Mouse (Mus musculus): Measurements from ENCODE around the gene Dusp7.

Dusp7 gene

DNA sequence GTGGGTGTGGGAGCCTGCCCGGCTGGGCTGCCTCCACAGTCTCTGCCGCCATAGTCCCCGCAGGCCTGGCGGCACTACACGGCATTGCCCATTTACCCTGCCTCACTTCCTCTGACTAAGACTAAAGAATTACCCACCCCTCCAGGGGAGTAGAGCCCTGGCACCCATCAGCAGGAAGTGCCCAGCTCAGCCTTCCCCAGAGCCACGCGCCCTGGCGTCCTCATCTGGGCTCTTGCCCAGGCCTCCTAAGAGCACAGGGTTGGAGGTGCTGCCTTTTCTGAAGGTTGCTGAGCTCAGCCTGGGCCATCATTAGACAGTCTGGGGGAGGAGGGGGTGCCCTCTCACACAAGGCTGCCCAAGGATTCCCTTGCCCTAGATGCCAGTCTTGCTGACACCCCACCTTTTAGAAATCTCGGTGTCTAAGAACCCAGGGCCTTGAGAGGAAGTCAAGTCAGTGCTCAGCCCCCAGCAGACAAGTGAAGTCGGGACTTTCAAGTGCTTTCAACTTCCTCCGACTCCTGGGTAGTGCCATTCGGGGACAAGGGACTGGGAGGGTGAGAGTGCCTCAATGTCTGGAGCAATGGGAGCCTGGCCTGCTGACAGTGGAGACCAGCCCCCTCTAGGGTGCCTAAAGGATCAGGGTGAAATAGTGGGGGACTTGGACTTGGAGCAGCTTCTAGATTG is 17.9 kb downstream of the Dusp7 start:
- CTCF ChIA-PET = no interaction called here

DNA sequence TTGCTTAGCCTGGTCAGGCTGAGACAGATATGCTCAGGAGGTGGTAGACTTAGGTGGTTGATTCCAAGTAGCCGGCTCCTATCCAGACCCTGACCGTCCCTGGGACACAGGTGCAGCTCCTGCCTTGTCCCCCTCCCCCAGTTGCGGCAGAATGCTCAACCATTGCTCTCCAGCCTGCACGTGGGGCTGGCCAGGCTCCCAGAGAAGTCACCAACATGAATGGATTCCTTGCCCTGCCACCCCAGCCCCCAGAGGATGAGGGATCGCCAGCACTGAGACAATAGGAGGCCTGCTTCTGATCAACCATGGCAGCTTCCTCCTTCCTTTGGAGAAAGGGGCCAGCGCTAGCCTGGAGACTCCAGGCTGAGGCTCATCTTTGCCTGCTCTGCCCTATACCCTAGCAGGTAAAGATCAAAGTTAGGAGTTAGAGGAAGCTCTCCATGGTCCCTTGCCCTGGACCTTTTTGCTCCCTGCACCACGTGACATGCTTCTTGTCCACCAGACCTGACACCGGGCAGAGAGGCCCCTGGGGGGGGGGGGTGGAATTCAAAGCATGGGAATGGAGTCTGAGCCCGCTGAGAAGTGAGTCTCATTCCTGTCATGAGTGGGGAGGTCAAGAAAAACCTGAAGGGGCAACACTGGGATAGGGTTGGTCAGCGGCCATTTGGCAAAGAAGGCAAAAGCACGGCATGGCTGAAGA is 24.5 kb downstream of the Dusp7 start:
- CTCF ChIA-PET = no interaction called here

DNA sequence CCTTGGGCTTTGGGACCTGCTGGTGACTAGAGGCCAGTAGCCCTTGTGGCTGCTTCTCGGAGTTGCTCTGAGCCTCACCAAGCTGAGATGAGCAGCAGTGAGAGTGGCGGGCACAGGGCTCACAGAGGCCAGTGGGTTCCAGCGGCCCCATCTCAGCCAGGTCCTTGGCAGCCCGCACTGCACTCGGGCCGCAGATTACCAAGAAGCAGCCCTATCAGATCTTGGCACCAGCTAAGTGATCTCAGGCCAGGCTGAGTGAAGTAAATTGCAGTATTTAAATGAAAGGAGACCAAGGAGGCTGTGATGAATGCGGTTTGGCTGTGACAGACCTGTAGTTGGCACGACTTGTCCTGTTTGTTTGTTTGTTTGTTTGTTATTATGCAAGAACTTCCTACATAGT is 25.1 kb downstream of the Dusp7 start:
- CTCF ChIA-PET = interaction anchor here (1.0 to 1.3 kb wide), 2 partner anchors 20 to 47 kb away, joined by 3 to 4 read pairs; no protein-coding TSS in a partner anchor

DNA sequence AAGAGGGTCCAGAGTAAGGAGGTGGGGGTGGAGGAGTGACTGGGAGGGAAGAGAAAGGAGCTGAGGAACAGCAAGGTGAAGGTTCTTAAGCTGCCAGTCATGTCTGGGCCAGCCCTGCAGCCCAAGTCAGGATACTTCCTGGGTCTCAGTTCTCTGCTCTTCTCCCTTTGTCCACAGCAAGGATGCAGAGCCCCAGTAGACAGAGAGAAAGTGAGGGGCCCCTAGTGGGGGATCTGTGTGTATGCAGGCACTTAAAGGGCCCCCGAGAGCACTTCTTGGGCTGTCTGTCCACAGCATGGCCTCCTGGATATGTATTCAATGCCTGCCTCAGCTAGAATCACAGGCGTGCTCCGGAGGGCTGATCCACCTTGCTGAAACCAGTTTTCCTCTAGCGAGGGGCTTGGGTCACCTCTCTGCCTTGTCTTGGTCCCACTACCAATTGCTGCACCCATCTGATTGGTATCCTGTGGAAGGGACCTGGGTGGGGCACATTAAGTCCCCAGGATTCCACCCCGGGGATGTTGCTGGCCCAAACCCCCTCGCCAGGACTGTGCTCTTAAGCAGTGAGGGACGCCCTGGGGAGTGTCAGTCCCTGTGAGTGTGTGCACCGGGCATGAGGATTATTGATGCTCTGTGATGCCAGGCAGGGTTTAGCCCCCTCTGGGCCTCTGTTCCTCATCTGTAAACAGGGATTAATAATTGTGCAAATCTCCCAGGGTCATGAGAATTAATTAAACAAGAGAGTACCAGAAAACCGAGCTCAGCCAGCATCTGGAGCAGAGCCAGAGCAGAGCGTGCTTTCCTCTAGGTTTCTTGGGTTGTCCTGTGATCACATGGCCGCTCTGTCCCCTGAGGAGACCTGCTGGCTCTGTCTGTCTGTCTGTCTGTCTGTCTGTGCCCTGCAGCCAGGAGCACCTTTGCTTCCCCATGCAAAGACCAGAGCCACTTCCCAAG is 26.5 kb downstream of the Dusp7 start:
- CTCF ChIA-PET = interaction anchor here (1.0 to 1.3 kb wide), 2 partner anchors 21 to 49 kb away, joined by 3 to 4 read pairs; no protein-coding TSS in a partner anchor

DNA sequence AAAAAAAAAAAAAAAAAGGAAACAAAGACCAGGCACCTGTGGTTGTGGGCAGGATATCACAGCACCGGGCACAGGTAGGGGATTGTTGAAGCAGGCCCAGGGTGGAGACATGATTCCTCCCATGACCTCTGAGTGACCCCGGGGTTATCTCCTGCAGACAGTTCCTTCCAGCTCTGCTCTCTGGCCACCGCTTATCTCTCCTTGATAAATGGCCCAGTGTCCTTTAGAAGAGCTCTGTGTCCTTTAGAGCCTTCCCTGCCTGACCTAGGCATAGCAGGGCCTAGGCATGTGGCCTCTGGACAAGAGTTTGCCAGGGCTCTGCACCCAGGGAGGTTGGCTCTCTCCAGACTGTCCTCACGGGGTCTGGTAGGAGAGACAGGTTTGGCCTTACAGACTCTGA is 29.3 kb downstream of the Dusp7 start:
- CTCF ChIA-PET = interaction anchor here (0.6 kb wide), 2 partner anchors 55 to 113 kb away, joined by 3 to 6 read pairs; no protein-coding TSS in a partner anchor

DNA sequence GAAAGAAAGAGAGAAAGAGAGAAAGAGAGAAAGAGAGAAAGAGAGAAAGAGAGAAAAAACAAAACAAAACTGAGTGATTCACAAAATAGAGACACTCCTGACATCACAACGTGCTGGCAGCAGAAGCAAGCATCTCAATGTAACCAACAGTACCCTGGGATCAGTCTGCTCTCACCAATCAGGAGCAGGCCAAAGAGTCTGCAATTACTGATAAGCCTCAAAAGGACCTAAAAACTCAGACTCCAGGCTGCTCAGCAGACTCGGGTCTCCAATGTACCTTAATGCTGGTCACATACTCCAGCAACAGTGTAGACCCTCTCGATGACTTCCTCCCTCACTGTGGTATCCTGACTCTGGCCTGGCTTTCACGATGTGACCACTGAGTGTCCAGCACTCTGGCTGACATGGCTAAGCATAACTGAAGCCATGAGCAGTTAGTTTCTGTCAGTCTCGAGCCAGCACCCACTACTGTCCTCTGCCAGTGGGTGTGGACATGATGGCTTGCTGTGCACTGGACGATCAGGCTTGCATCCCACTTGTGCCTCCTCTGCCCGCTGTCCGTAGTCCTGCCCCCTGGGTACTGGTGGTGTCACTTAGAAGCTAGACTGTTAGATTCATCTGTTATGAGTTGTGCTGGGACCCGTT is 30.4 kb downstream of the Dusp7 start:
- CTCF ChIA-PET = no interaction called here

DNA sequence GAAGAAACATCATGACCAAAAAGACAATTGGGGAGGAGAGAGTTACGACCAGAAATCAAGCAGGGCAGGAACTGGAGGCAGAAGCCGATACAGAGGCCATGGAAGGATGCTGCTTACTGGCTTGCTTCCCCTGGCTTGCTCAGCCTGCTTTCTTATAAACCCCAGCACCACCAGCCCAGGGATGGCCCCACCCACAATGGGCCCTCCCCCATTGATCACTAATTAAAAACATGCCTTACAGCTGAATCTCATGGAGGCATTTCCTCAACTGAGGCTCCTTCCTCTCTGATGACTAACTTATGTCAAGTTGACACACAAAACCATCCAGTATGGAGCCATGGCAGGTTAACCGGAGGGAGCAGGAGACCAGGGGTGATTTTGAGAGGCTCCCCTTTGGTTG is 31.4 kb downstream of the Dusp7 start:
- CTCF ChIA-PET = no interaction called here

DNA sequence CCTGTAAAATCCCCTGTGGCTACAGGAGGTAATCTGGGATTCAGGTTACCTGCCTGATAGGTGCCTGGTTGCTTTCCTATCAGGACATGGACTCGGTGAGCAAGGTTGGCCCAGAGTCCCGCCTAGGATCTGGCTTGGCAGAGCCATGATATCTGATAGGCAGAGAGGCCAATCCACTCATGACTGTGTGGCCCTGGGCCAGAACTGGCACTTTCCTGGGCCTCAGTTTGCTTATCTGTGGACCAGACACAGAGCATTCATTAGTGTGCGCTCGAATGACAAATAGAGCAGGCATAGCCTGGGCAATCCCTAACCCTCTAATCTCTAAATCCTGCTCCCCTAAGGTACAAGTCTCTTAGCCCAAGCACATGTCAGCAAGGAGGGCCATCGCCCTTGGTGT is 33.7 kb downstream of the Dusp7 start:
- CTCF ChIA-PET = no interaction called here

DNA sequence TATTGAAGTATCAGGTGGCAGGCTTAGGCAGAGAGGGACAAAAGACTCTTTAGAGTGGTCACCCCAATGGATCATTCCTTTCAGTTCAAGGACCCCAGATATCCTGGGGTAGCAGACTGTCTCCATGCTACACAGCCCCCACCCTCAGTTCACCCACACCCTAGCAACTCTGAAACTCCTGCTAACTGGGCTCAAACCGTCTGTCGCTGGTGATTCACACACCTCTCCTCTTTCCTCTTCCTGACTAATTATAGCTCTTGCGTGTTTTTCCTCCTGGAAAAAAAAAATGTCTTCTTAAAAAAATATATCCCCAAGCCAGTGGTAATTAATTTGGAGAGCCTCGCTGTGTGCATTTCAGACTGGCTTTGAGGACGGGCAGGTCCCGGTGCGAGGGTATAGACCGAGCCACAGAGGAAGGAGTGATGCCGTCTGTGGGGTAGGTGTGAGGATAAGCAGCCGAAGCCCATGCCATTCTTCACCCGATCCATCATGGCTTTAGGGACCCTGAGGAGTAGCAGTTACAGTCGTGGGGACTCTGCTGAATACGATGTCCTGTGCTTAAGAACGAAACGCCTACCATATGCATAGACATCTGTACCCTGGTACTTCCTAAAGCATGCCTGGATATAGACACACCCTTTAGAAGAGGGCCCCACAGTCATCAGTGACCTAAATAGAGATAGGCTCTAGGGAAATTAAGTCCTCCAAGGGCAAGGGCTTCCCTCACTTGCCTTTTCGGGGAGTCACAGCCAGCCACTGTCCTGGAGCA is 34.4 kb downstream of the Dusp7 start:
- CTCF ChIA-PET = no interaction called here

DNA sequence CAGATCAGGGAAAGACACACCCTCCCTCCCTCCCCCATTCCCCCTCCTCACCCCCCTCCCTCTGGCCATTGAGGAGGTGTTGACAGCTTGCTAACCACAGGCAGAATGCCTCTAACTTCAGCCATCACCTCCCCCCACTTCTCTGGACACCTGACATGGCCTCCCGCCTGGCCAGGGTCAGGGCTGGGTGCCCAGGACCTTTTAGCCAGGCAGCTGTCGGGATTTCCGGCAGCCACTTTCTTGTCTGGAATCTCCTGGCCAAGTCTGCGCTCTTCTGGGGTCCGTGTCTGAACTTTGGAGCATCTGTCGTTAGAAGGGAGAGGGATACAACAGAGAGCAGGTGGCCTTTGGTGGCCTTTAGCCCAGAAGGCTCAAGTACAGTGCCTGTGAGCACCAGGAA is 36.8 kb downstream of the Dusp7 start:
- CTCF ChIA-PET = no interaction called here

DNA sequence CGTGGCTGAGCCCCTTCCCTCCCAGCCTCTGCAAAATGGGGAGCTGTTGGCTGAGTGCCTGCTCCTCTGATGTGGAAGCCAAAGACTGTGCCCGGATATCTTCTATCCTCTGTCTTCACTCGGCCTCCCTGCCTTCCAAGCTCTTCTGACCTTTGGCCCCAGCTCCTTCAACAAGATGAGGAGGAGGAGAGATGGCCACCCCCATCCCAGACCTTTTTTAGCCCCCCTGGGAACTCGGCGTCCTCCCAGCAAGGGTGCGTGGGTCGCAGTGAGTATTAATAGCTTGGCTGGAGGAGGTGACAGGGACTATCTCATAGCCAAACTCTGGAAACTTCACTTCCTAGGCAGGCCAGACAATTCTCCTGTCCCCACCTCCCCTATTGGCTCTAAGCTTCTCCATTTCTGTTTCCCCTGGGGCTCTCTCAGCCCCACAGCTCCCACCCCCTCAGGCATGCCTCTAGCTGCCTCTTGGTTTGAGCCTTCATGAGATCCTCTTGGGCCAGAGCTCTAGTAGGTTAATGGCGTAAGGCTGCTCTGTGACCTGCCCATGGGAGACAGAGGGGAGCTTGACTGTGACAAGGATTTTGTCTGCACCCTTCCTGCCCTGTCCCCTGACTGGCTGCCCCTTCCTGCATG is 38.1 kb downstream of the Dusp7 start:
- CTCF ChIA-PET = no interaction called here

DNA sequence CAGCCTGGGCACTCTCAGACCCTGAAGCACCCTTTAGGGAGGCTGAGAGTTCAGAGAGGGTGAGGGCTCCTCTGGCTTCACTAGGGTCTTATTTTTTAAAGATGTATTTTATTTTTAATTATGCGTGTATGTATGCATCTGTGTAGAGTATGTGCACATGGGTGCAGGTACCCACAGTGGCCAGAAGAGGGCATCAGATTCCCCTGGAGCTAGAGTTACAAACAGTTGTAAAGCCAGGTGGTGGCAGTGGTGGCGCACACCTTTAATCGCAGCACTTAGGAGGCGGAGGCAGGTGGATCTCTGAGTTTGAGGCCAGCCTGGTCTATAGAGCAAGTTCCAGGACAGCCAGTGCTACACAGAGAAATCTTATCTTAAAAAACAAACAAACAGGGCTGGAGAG is 40.7 kb downstream of the Dusp7 start:
- CTCF ChIA-PET = no interaction called here

DNA sequence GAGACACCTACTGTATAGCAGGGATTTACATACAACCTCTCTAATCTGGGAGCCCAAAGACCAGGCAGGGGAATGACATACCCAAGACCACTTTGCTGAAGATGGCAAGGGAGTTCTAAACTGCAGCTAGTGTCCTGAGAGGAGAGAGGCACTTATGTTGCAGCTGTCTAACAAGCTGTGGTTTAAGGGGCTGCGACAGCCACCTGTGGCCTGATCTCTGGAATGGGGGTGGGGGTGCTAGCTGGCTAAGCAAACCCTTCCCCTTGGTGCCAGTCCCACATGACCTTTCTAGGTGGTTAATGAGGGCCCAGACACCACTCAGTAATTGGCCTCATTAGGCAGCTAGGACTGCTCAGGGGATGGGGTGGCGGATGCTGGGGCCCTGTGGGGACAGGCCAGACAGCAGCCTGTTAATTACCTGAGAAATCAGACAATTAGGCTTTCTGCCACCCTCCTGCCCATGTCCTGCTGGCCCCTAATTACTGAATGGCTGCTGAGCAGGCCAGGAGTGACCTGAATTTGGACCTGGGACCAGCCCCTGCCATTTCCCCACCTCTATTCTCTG is 41.7 kb downstream of the Dusp7 start:
- CTCF ChIA-PET = interaction anchor here (0.7 to 1.4 kb wide), 2 partner anchors 10 to 13 kb away, joined by 3 read pairs; no protein-coding TSS in a partner anchor

DNA sequence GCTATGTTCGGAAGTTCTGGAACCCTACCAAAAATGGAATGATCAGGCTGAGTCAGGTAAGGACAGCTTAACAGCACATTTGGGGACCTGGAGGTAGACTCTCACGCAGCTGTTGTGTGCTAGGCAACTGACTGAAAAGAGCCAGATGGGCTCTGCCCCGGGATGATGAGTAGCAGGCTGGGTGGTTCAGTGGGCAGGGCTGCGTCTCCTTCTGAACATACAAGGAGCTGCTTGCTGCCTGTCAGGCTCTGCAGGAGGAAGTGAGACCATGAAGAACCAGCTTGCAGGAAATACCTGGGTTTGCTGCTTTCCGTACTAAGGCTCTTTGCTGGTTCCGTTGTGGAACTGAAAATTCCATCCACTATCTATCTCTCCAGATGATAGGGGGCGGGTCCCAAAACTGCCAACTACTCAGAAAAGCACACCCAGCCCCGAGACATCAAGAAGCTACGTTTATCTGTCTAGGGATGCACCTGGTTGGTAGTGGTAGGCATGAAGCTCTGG is 42.7 kb downstream of the Dusp7 start:
- CTCF ChIA-PET = interaction anchor here (0.6 to 1.4 kb wide), 2 partner anchors 12 to 182 kb away, joined by 3 to 6 read pairs; no protein-coding TSS in a partner anchor

DNA sequence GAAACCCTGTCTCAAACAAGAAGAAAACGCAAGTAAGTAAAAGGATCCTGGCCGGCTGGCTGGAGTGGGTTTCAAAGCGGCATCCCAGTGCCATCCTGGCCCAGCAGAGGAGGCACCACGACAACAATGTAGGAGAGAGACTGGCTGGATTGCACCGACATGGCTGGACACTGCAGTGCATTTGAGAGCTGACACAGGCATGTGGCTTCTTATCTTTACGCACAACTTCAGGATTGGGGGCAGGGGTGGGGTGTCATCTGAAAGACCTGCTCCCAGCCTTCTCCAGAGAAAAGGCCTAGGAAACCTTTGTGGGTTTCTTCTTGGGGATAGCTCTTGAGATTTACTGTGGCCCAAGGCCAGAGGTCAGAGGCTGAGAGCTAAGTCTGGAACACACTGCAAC is 43.3 kb downstream of the Dusp7 start:
- CTCF ChIA-PET = interaction anchor here (0.6 kb wide), 1 partner anchor 182 kb away, joined by 6 read pairs; no protein-coding TSS in a partner anchor

DNA sequence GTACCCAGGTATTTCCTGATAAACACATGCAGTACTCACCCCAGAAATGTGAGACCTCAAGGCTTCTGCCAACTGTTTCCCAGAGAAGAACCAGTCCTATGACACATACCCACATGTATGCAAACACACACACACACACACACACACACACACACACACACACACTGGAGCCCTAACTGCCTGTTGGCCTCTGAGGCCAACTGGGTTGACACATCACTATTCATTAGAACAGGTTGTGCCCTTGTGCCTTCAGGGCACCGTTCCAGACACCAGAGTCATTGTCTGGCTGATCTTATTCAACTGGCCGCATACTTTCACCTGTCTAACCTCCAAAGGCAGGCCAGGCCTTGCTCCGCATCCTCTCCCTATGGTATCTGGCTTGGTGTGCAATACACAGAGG is 43.8 kb downstream of the Dusp7 start:
- CTCF ChIA-PET = no interaction called here

DNA sequence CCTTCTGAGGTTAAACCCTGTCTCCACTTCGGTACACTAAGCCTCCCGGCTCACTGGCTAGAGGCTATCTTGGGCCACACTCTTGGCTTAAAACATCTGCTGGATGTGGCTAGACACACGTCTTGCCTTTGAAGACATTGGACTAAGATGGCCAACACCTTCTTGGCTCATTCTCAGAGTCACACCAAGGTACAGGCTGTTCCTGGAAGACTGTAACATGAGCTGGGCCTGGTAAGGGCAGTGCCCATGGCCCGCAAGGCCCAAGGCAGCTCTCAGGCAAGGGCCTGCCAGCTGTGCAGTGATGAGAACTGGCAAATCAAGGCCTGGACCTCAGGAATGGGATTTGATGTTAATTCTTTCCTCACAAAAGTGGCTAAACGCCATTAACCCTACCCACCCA is 45.2 kb downstream of the Dusp7 start:
- CTCF ChIA-PET = interaction anchor here (0.6 kb wide), 1 partner anchor 108 kb away, joined by 3 read pairs; no protein-coding TSS in a partner anchor

DNA sequence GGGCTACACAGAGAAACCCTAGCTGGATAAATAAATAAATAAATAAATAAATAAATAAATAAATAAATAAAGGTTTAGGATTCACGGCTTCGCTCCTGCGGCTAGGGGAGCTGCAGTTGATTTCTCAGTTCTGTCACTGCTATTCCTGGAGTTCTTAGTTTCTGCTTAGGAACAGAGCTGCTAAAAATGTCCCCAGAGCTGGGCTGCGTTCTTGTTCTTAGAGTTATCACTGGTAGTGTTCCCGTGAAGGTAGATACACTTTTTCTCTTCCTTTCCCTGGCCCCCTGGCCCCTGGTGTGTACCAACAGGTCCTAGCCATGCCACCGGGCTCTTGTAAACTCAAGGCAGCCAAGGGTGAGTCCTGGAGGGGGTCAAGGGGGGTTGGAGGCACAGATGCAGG is 48.4 kb downstream of the Dusp7 start:
- CTCF ChIA-PET = interaction anchor here (0.7 kb wide), 1 partner anchor 63 kb away, joined by 3 read pairs; no protein-coding TSS in a partner anchor

DNA sequence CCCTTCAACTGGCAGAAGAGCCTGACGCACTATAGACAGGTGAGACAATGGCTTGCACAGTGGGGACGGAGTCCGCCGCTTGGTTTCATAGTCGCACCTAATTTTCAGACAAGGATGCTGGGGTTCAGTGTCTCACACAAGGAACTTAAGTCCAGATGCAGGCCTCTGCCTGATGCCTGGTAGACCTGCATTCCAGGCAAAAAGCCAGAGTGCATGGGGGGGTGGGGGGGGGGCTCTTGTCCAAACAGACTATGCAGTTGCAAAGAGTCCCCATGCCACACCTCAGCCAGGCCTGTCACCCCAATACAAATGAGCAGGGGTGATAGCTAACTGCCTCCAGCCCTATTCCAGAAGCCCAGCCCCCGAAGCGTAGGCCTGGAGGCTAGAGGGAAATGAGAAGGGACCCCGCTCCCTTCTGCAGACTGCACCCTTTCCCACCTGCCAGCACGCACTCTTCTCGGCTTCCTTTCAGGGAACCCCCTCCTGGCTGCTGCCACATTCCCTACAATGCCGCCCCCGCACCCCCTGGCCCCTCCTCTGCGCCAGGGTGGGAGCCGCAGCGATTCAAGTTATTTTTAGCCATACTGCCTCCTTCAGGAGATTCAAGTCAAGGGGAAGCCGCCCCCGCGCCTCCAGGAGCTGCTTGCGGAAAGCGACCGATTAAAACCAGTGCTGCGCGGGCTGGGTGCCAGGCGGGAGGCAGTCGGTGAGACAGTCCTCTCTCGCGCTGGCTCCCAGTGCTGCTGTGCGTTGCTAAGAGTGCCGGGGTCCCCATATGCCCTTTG is 49.6 kb downstream of the Dusp7 start:
- CTCF ChIA-PET = no interaction called here
